Mouse (Mus musculus): ENCODE results near the gene Lrp1.

DNA sequence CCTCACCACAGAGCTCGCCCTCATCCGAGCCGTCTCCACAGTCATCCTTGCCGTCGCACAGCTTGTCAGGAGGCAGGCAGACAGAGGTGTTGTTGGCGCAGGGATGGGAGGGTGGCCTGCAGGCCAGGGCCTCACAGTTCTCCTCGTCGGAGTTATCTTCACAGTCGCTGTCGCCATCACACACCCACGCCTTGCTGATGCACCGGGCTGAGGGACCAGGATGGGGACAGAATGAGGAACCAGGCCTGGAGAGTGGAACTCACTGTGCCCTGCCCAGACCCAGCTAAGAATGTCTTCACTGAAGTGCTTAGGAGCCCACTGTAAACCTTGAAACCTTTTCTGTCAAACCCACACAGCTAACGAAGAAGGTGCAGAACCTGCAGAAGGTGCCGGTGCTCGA lies 43.0 kb downstream of the Lrp1 start:
- TF ChIP-seq GATA1 (IDR thresholded peaks at IDR 0.05; ENCODE audit: low read length) (no peak), TAL1 (IDR thresholded peaks at IDR 0.05; ENCODE audit: low read length) (no peak)
